Mouse (Mus musculus): ENCODE measurements around the gene Fhad1.

Gene Fhad1

DNA sequence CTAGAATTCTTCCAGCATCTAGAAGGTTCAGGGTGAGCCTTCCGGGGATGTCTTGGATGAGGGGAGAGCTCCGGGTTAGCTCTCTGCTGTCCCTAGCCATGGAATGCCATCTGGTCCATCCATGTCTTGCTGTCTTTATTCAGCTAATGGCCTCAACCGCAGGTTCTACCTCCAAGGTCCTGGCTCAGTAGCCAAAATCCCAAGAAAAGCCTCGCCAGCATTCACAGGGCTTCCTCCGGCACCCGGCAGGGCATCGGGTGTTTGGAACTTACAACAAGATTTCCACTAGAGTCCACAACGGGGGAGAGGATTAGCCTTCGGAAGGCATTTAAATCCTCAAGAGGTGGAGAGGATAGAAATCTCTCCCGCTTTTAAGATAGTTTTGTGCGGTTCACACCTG lies 84.9 kb downstream of the Fhad1 start:
- DNase-seq, result no peak

DNA sequence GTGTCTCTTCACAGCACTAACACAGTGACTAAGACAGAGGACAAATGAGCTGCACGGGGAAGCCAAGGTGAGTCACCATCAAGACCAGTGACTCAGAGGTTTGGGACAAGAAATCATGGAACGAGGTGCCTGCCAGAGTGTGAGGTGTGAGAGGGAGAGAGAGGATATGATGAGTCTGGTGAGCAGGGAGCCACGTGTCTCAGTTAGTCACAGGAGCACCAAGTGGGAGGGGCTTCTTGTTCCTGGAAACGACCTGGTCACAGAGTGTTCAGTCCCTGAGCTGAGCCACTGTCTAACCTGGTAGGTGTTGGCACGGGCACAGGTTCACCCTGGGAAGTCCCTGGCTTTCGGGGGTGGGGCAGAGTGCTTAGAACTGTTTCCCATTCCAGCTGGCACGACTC lies 86.0 kb downstream of the Fhad1 start:
- no peak for DNase-seq

DNA sequence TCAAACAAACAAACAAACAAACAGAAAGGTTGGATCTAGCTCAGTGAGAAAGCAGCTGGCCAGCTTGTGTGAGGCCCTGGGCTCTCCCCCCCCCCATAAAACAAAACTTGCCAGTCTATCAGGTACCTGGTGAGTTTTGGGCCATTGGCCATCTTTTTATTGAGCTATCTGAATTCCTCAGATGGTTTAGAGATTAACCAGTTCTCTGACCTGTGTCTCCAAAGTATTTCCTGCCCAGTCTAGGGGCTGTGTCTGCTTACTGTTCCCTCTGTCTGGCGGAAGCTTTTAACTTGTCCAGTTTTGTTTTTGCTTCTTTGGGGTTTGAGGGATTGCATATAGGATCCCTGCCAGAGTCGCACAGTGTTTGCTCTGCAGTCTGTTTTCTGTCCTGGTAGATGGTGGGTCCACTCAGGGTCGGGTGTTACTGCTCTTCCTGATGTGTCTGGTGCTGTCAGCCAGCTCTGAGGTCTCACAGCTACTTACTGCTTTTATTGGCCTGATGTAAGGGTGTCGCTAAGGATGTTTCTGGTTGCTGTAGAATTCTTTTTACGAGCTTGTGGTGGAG lies 89.0 kb downstream of the Fhad1 start:
- DNase-seq, result no peak

DNA sequence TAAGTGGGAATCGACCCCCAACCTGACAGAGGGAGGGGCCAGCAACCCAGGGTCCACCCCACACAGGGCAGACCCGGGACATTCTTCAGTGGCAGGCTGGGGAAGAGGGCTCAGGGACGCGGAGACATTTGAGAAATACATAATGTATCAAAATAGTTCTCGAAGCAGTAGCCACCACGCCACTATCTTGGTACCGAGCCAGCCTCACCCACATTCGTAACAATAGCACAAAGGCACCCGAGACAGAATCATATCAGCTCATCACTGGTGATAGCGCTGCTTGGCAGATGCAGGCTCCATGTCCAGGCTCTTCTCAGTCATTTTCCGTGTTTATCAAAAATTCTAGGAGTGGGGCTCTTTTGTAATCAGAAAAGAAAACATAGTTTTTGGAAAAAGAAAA lies 90.9 kb downstream of the Fhad1 start:
- no peak for DNase-seq

DNA sequence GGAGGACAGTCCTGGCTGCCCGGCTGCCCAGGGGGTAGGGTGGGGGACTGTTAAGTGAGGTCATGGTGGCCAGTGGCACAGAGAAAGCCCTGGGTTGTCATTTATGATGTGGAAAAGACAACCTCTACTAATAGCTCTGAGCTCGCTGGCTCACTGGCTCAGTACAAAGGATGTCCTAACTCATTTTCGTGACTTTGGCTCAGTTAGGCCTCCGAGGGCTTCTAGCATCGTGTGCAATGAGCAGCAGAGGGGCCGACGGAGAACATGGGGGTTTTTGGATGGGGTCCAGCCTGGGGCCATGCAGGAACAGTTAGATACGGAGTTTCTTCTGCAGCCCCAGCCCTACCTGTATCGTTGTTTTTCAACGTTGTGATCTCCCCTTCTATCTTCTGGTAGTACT lies 94.5 kb downstream of the Fhad1 start:
- no peak for DNase-seq

DNA sequence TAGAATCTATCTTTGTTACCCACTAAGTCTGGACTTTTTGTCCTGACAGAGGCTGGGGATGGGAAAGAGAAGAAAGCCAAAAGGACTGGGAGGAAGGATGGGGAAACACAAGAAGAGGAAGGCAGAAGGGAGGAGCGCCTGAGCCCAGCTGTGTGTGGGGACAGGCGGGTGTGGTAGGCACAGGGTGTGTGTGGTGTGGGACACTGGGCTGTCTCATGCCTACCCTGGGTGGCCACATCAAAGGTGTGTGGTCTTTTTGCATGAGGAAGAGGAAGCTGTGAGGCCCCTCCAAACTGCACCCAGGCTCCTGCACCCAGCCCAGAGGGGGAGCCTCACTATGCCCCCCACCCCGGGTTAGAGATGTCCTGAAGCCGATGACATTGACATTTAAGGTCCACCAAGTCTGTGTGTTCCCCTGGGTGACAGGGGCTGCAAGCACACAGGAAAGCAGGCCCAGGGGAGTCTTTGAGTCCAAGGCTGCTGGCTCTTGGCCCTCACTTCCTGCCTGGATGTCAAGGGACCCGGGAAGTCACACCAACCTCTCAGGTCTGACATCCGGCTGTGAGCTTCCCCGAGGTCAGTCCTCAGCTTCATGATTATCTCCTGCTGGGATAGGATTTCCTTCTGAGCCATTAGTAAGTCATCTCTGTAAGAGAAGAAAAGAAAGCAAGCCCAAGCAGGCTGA lies 97.0 kb downstream of the Fhad1 start:
- DNase-seq, result no peak

DNA sequence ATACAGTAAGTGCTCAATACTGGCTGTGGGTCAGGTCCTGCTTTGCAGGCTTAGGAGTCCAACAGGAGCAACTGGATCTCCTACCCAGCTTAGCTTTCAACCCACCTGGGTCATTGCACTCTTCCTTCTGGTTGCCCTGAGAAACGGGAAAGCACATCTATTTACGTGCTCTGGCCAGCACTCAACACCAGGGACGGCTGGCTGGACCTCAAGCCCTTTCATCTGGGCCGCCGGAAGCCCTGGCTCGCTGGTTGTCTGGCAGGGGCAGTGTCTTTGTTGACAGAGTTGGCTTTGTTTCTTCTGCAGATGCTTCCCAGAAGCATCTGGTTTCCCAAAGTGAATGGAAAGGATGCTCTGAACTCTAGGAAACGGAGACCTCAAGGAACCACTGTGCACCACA lies 100.8 kb downstream of the Fhad1 start:
- no peak for DNase-seq

DNA sequence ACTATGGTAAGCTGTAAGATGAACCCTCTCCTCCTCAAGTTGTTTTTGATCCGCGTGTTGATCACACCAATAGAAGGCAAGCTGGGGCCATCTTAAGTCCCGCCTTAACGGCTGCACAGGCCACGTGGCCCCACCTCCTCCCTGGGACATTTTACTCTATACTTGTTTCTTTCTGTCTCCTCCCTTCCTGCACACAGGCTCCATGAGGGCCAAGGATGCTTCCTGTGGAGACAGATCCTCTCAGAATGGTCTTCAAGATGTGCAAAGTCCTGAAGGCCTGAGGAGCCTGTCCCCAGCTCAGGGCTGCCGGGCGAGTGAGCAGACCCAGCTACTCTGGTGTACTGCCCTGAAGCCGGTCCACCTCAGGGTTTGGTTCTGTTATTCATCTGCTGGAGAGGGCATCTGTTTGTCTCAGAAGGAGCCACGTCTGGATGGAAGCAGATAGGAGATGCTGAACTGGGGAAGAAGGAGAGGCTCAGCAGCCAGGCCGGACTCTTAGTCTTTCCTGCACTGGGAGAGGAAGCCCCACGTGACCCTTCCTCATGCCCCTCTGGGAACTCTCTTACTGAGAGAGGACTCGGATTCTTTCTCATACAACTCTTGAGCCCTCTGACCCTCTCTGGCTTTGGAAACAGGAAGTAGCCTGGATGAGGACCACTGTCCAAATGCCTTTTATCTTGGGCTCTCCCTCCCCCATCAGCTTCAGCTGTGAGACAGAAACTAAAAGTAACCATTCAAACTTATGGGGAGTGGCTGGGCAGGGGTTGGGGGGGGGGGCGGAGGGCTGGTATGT lies 101.5 kb downstream of the Fhad1 start:
- DNase-seq, result no peak

DNA sequence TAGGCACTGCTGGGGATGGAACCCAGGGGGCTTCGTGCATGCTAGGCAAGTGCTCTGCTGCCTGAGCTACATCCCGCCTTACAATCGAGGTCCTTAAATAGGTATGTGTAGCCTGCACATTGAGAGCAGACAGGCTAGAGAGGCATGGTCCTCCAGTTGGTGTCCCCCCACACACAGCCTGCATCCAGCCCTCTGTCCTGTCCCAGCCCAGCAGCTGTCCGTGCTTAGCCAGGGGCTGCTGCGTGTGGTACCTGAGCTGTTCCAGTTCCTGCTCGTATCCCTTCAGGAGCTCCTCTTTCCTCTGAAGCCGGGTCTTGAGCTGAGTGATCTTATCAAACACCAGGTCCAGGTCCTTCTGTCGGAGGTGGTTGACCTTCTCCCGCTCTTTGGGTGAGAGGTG lies 110.2 kb downstream of the Fhad1 start:
- no peak for DNase-seq

DNA sequence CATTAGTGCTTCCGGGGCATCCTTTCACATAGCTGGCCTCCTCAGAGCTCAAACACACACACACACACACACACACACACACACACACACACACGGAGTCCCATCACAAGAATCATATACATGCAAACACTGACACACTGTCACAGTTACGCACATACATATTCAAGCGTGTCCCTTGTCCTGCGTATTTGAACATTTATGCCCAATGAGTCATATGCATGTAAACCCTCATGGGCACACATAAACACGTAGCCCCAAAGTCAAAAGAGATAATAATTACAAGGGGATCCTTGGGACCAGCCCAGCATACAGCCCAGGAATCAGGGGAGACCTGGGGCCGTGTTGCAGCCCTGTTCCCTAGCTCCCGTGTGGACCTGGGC lies 112.4 kb downstream of the Fhad1 start:
- no peak for DNase-seq

DNA sequence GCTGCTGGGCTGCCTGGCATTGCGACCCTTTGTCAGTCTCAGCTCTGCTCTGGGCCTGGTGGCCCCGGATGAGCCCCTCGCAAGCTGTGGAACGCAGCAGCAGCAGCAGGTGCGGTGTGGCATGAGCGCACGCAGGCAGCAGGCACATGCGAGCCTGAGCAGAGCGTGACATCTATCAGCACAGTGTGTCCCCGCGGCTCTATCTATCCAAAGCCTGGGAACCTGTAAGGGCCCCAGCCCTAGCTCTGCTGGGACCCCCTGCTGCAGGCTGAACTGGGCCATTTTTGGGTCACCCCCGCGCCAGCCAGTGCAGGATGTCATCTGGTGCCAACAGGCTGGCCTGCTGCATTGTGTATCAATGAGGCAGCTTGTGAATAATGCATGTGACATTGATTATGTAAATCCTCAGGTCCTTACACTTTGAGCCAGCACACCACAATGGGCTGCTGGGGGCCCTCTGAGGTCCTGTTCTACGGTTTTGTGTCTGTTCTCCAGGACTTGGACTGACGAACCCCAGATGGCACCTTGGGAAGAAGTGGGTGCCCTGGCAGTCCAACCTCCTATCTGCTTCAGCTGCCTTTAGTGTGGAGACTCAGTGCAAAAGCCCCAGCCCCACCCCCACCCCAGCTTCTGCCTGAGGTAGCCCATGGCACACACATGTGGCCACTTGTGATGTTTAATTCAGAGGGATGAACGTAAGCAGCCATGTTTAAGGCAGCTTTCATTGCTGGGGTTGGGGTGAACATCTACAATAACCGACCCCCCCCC lies 113.0 kb downstream of the Fhad1 start:
- DNase-seq, result no peak

DNA sequence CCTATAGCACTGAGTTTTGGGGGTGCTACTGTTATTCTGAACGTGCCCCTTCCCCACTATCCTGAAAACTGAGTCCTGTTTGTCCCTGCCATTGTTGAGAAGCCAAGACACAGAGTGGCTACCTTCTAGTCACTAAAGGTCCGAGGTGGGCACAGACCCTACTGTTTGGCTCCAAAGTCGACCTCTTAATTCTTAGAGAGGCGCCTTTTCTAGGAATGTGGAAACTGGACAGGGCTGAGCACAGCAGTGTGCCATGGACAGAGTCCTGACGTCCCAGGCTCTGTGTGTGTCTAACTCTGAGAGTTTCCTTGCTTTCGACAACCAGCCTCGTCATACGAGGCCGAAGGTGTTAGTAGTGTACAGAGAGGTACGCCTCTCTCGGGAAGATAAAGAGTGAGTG lies 114.5 kb downstream of the Fhad1 start:
- DNase-seq, result no peak

DNA sequence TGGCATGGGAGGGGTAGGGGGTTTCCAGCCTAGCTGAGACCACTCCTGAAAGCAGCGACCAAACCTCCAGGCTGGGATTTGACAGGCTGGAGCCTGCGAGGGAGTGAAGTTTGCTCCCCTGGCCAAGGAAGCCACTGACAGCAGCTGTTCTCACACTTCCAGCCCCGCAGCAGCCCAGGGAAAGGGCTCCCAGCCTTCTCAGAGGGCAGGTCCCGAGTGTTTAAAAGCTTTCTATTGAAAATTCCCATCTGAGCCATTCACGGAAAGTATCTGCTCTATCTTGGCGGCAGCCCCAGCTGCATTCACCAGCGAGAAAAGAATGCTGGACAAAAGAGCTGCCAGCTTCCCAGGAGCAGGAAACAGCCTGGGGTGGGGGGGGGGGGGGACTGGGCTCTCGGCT lies 114.9 kb downstream of the Fhad1 start:
- no peak for DNase-seq

DNA sequence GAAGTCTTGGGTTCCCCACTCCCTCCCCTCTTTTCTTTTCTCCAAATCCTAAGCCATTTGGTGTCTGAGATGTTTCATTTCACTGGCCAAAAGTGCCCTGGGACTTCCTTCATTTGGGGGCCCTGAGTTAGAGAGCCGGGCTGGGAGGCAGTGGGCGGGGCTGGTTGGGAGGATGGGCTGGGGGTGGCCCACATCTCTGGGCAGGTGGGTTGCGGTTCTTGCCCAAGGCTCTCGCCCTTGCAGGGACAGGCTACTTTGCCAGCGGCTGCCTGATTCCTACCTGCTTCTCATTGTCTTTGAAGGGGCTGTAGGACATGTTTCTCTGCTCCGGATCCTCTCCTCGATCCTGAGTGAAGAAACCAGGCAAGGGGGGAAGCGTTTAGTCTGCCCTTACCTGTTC lies 116.0 kb downstream of the Fhad1 start:
- DNase-seq, result no peak

DNA sequence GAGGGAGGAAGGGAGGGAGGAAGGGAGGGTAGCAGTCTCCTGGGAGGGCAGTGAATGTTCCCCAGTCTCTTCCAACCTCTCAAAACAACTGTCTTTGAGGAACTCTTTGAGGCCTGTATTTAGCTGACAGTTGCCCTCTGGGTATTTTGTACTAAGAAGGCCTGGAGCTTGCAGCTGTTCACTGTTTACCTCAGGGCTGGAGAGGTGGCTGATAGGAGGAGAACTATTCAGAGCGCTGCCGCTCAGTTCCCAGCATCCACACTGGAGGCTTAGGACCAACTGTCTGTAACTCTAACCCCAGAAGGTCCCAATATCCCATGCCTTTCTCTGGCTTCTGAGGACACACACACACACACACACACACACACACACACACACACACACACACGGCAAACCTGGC lies 117.0 kb downstream of the Fhad1 start:
- DNase-seq, result no peak

DNA sequence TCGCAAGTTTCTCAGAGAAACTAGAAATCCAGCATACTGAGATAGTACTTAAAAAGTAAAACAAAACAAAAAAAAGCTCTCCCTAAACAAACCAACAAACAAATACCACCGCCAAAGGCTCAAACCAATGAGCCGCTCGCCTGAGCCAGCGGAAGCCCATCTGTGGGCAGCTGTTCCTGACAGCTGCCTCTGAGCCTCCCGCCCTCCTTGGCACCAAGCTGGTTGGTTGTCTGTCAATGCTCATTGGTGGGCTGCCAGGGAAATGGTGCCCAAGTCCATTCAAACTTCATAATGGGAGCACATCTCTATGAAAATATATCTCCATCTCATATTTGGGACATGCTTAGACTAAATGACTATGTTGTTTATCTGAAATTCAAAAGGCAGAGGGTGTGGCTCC lies 117.7 kb downstream of the Fhad1 start:
- no peak for DNase-seq

DNA sequence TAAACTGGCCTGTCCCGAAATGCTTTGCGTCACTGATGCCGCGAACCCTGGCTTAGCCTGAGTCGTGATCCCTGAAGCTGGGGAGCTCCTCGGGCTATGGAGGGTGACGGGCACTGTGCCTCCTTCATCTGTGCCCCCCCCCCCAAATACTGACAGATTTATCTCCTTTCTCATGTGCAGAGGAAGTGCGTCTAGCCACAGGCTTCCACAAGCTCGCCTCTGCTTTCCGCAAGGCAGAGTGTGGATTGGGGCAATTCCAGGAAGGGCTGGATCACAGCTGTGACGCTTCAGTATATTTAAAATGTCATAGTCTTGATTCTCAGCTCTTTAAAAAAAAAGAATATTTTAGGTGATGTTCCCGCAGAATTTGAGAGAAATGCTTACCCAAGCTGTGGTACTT lies 119.1 kb downstream of the Fhad1 start:
- no peak for DNase-seq

DNA sequence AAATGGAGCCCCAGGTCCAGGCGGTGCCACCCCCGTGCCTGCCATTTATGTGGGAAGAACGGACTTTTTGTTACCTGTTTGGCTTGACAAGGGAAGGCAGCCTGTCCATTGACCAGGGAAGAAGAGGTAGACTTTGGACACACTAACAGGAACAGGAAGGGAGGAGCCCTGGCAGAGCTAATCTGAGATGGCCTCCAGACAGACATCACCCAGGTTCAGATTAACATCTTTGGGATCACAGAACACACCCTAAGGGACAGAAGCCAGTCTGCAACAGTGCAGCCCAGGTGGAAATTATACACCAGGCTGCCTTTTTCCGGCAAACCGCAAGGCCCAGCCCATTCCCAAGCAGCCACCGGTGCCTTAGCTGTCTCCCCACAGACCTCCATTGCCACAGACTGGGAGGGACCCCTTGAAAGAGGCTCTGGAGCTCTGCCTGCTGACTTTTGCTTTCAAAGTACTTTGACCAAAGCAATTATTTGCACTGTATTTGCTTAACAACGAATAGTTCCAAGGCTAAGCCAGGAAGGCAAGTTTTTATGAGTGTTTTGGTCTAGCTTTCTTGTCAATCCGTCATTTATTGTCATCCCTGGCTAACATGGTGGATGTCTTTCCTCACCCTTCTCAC lies 121.6 kb downstream of the Fhad1 start:
- DNase-seq, result no peak

DNA sequence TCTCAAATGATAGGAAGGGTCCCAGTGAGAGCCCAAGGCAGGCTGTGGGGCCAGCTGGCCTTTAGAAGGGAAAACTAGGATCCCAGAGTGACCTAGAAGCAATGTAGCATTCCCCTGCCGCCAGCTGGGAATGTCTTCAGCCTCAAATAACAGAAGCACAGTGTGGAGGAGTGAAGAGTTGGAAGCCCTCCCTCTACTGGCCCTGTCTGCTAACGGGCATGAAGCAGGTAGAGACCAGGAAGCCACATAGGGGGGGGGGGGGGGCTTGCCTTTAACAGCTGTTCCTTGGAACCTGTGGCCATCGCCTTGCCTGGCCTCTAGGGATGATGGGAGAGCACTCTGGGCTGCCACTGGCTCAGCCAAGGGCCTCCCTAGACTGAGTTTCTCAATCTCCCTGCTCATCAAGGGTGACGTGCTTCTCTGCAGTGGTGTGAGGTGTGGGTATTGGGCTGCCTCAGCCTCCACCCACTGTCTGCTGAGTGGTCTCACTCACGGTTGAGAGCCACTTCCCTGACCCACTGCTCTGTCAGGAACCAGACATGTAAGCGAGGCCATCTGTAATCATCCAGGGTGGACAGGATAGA lies 128.4 kb downstream of the Fhad1 start:
- DNase-seq, result no peak

DNA sequence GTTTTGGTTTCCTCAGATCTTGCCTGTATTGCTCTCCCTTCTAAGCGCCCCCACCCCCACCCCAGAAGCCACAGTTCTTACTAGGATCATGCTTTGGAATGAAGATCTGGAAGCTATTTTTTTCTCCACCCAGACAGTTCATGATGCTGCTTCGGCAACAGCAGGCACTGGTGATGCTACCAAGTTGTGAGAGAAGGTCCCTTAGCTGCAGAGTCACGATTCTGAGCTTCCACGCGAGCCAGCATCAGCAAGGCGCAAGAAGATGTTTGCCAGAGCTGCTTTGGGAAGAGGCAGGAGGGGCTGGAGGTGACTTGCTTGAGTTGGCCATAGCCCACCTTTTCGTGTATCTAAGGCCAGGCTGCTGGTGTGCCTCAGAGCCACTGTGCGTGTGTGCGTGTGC lies 129.4 kb downstream of the Fhad1 start:
- no peak for DNase-seq

DNA sequence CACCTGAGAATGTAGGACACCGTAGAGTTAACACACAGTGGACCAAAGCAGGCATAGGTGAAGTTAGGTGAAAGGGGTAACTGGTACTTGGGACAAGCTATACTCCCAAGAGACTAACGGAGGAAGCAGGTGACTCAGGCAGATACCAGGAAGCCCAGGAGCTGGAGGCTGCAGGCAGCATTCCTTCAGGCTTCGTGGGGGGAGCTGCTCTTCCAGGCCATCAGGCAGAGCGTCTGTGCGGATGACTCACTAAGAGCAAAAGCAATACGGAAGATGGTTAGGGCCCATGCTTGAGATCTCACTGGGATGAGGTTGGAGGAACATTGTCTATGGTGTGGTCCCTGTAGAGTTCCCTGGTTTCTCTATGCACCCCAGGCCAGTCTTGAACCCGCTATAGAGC lies 132.0 kb downstream of the Fhad1 start:
- no peak for DNase-seq

DNA sequence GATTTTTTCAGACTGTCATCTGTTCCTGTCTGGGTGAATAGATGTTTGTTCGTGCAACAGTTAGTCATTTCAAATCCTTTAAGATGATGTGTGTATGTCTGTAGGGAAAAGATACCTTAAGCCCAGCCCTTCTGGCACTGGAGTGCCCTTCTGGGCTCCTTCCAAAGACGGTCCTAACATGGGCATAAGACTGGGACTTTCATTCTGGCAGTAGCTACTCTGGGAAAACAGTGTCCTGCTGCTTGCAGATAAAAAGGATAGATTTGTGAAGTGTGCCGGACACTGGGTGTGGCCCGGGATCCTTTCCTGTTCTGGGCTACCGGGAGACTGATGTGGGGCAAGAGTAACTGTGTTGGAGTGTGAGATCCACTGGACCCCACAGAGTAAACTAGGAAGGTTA lies 132.9 kb downstream of the Fhad1 start:
- no peak for DNase-seq
